Mouse (Mus musculus) myocyte (in vitro differentiated cells): Measurements from ENCODE around the gene 4931429L15Rik. TPM values are rescaled to one million over a fixed set of nuclear protein-coding genes. Genes with fewer than 3 reads are reported as not detected.

Experiments
- H3K27me3 ChIP-seq: one replicate; pipeline ENCODE4 v1.6.1; 2011; ENCODE audit not compliant: control insufficient read depth, insufficient read depth, insufficient read length
- H3K36me3 ChIP-seq: one replicate; pipeline ENCODE4 v1.6.1; 2011; ENCODE audit not compliant: control insufficient read depth, insufficient read depth
- H3K4me2 ChIP-seq: one replicate; pipeline ENCODE4 v1.6.1; 2011; ENCODE audit warnings: low read depth, control low read depth
- H3K4me3 ChIP-seq: one replicate; pipeline ENCODE4 v1.5.1; 2011; ENCODE audit warnings: mild to moderate bottlenecking, control low read depth, moderate library complexity
- H3K79me2 ChIP-seq: one replicate; pipeline ENCODE4 v1.6.1; 2011; ENCODE audit not compliant: control insufficient read depth, insufficient read depth
- H3ac ChIP-seq: one replicate; pipeline ENCODE4 v1.6.1; 2011; ENCODE audit not compliant: control insufficient read depth, insufficient read length
- CEBPB ChIP-seq: IDR thresholded peaks from 2 replicates; pipeline ENCODE4 v1.6.1; 2011; ENCODE audit warnings: mild to moderate bottlenecking, moderate library complexity; ENCODE audit not compliant: poor library complexity, insufficient read depth, severe bottlenecking
- E2F4 ChIP-seq: IDR thresholded peaks from one replicate; pipeline ENCODE4 v1.6.1; 2011; ENCODE audit warnings: mild to moderate bottlenecking, control low read depth, moderate library complexity; ENCODE audit not compliant: insufficient read depth
- MAX ChIP-seq: IDR thresholded peaks from one replicate; pipeline ENCODE4 v1.6.1; 2011; ENCODE audit warnings: low read depth, mild to moderate bottlenecking, control low read depth
- MYOD1 ChIP-seq, 3 experiments: IDR thresholded peaks; one replicate each; pipeline ENCODE4 v1.6.1; 2011; ENCODE audit warnings: control low read depth in 2 of 3, low read depth in 2 of 3, mild to moderate bottlenecking in 2 of 3, moderate library complexity in 1 of 3; ENCODE audit not compliant: insufficient read length in 2 of 3, control insufficient read depth in 1 of 3
- MYOG ChIP-seq, 3 experiments: IDR thresholded peaks; one replicate each; pipeline ENCODE4 v1.6.1; 2011; ENCODE audit warnings: control low read depth in 2 of 3, low read depth in 2 of 3, mild to moderate bottlenecking in 2 of 3; ENCODE audit not compliant: insufficient read length in 2 of 3, control insufficient read depth in 1 of 3, insufficient read depth in 1 of 3
- POLR2A ChIP-seq: IDR thresholded peaks from one replicate; pipeline ENCODE4 v1.6.1; 2011; ENCODE audit warnings: low read depth, mild to moderate bottlenecking, control low read depth, moderate library complexity; ENCODE audit not compliant: insufficient read length
- POLR2AphosphoS2 ChIP-seq: IDR thresholded peaks from one replicate; pipeline ENCODE4 v1.6.1; 2011; ENCODE audit warnings: low read depth, control low read depth; ENCODE audit not compliant: insufficient read length
- REST ChIP-seq: IDR thresholded peaks from one replicate; pipeline ENCODE4 v1.6.1; 2011; ENCODE audit warnings: mild to moderate bottlenecking, control low read depth, moderate library complexity; ENCODE audit not compliant: insufficient read depth, insufficient read length
- SRF ChIP-seq: IDR thresholded peaks from one replicate; pipeline ENCODE4 v1.6.1; 2011; ENCODE audit warnings: low read depth; ENCODE audit not compliant: control insufficient read depth, insufficient read length
- TCF12 ChIP-seq: IDR thresholded peaks from one replicate; pipeline ENCODE4 v1.6.1; 2011; ENCODE audit warnings: mild to moderate bottlenecking, control low read depth; ENCODE audit not compliant: poor library complexity, insufficient read depth, severe bottlenecking
- TCF3 ChIP-seq: IDR thresholded peaks from one replicate; pipeline ENCODE4 v1.6.1; 2011; ENCODE audit warnings: low read depth, control low read depth; ENCODE audit not compliant: insufficient read length
- USF1 ChIP-seq: IDR thresholded peaks from one replicate; pipeline ENCODE4 v1.6.1; 2011; ENCODE audit warnings: low read depth, mild to moderate bottlenecking, control low read depth, moderate library complexity
- polyA plus RNA-seq: library from polyadenylated mRNA; unstranded; fragments of >200 nt; fragmentation: generic; extraction: Trizol; gene quantifications from one replicate; pipeline ENCODE4 v1.2.1, GENCODE M21; 2012; ENCODE audit warnings: missing spikeins

4931429L15Rik gene
- polyA plus RNA-seq, 1 experiment = not detected

DNA sequence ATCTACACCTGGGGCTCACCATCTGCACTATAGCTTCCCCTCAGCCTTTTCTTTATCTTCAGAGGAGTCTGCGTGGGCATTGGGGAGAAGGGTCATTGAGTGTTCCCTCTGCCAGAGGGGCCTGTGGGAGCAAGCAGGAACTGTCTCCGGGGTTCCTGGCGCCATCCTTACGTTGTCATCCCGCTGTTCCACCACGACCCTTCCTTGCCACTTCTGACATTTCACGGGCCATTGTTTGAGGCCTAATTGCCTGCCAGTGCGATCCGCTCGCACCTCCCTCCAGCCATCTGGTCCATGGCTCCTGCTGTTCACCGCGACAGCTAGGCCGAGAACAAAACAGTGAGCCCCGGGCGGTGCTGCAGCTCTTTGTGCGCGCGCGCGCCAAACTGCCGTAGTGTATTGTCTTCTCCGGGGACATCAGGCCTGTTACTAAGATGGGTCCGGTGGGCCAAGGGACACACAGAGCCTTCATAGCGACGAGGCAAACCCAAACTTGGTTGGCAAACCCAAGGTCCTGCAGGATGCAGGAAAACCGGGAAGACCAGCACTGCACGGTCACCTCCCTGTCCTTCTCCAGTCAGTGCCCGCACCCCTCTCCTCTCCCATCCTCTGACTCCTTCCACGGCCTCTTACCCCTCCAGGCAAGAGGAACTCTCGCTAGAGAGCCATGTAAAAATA lies 8.9 kb upstream of the 4931429L15Rik start:
- H3K27me3 ChIP-seq = peaks cover 25% of the 10 kb centered on the region
- no peak overlapping the region for H3K4me3 ChIP-seq
- H3ac ChIP-seq = no peak overlapping the region
- no peaks in the 10 kb centered on the region for H3K79me2 ChIP-seq
- no peak overlapping the region for H3K4me2 ChIP-seq
- no peak for TF ChIP-seq CEBPB
- TF ChIP-seq POLR2A = no peak
- no peak for TF ChIP-seq TCF3
- no peak for TF ChIP-seq E2F4
- TF ChIP-seq MYOG (IDR thresholded peaks at IDR 0.05; ENCODE audit: control insufficient read depth in 1 of 3, insufficient read depth in 1 of 3, insufficient read length in 2 of 3, low read depth in 2 of 3) = no peak
- no peak for TF ChIP-seq USF1
- TF ChIP-seq MAX = no peak
- TF ChIP-seq MYOD1 (IDR thresholded peaks at IDR 0.05; ENCODE audit: control insufficient read depth in 1 of 3, insufficient read length in 2 of 3, low read depth in 2 of 3) = no peak
- no peak for TF ChIP-seq SRF
- no peak for TF ChIP-seq REST
- no peak for TF ChIP-seq TCF12
- no peak for TF ChIP-seq POLR2AphosphoS2
- H3K36me3 ChIP-seq = no peaks in the 10 kb centered on the region

DNA sequence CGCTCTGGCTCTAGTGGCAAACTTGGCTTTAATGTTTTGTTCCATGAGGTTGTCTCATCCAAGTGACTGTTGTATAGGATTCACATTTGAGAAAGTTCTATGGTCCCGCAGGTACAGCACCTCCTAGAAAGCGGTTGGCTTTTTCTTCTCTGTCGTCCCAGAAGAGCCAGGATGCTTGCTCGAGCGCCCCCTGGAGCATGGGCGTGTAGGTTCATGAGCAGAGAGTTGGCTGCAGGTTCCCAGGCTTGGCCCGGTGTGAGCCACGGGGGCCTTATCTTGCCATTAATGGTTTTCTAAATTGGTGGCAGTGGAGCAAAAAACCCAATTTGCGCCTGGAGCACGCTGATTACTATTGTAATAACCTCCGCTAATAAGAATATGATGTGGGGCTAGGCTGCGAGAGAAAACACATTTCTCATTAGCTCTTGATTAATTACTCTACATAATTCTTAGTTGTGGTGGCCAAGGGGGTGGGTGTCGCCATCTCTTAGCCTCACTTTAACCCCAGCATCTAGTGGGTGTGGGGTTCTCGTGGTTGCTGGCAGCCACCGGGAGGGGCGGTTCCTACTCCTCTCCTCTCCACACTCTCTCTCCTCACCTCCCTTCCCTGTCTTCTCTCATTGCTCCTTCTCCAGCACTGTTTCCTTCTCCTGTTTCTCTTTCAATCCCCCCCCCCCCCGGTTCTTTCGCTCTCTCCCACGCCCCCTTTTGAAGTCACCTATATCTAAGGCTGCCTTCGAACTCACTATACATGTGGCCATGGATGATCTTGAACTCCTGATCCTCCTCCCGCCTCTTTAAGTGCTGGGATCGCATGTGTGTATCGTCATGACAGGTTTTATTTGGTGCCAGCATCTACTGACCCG lies 8.2 kb upstream of the 4931429L15Rik start:
- Histone ChIP-seq H3K79me2 (no peaks in the 10 kb centered on the region), H3K4me3 (no peak overlapping the region), H3ac (no peak overlapping the region), H3K36me3 (no peaks in the 10 kb centered on the region), H3K27me3 (peaks cover 22% of the 10 kb centered on the region), H3K4me2 (no peak overlapping the region)
- no peak for TF ChIP-seq REST
- no peak for TF ChIP-seq MYOG (IDR thresholded peaks at IDR 0.05; ENCODE audit: control insufficient read depth in 1 of 3, insufficient read depth in 1 of 3, insufficient read length in 2 of 3, low read depth in 2 of 3)
- TF ChIP-seq TCF3 = no peak
- no peak for TF ChIP-seq POLR2AphosphoS2
- TF ChIP-seq MAX = no peak
- TF ChIP-seq CEBPB = no peak
- TF ChIP-seq SRF = no peak
- no peak for TF ChIP-seq MYOD1 (IDR thresholded peaks at IDR 0.05; ENCODE audit: control insufficient read depth in 1 of 3, insufficient read length in 2 of 3, low read depth in 2 of 3)
- TF ChIP-seq USF1 = no peak
- no peak for TF ChIP-seq E2F4
- TF ChIP-seq POLR2A = no peak
- no peak for TF ChIP-seq TCF12

DNA sequence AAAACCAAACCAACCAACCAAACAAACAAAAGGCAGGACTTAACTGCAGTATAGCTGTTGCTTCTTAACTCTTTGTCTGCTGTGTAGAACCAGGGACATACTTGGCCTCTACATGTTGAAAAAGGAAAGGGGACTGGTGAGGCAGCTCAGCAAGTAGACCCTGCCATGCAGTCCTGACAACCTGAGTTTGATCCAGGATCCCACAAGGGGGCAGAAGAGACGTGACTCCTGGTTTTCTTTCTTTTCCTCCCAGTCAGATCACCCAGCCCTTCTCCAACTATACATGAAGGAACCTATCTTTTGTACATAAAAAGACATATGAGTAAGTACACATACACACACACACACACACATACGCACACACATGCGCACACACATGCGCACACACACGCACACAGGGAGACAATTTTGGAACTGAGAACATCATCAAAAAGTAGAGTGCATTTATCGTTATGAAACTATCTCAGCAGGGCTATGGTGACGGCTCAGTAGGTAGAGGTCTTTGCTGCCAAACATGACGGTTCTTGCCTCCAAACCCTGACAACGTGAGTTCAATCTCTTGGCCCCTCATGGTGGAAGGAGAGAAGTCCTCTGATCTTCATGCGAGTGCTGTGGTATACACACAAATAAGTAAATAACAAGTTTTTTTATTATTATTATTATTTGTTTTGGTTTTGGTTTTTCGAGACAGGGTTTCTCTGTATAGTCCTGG lies 7.1 kb upstream of the 4931429L15Rik start:
- TF ChIP-seq POLR2AphosphoS2 (no peak), TCF3 (no peak), MYOG (IDR thresholded peaks at IDR 0.05; ENCODE audit: control insufficient read depth in 1 of 3, insufficient read depth in 1 of 3, insufficient read length in 2 of 3, low read depth in 2 of 3) (no peak), REST (no peak), POLR2A (no peak), USF1 (no peak), E2F4 (no peak), SRF (no peak), CEBPB (no peak), MAX (no peak), MYOD1 (IDR thresholded peaks at IDR 0.05; ENCODE audit: control insufficient read depth in 1 of 3, insufficient read length in 2 of 3, low read depth in 2 of 3) (no peak), TCF12 (no peak)
- no peaks in the 10 kb centered on the region for H3K79me2 ChIP-seq
- H3K36me3 ChIP-seq = no peaks in the 10 kb centered on the region
- peaks cover 17% of the 10 kb centered on the region for H3K27me3 ChIP-seq
- H3K4me3 ChIP-seq = no peak overlapping the region
- no peak overlapping the region for H3K4me2 ChIP-seq
- H3ac ChIP-seq = no peak overlapping the region

- Histone ChIP-seq H3K27me3 (peaks cover 32% of the 10 kb centered on the region), H3K79me2 (no peaks in the 10 kb centered on the region), H3K36me3 (no peaks in the 10 kb centered on the region), H3ac (no peak overlapping the region), H3K4me3 (no peak overlapping the region), H3K4me2 (no peak overlapping the region)
- TF ChIP-seq TCF3 = no peak
These were observed 675 bp upstream of the 4931429L15Rik start for GRCm38 (mm10) chr9:46320461-46320860.
